ENCODE assay signal across 18 mouse cellular contexts in the genomic region with DNA sequence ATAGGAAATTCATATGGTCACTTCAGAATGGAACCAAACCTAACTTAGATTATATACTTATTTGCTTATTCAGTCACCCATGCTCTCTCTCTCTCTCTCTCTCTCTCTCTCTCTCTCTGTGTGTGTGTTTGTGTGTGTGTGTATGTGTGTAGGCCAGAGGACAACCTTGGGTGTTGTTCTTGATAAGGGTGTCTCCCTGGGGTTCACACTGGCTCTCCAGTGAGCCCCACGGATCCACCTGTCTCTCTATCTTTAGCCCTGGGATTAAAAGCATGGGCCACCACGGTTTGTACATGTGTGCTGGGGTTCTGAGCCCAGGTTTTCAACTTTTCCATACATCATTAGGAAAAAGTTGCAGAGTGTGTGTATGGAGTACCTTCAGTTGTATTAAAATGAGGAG. TPM values are rescaled to one million over a fixed set of nuclear protein-coding genes. Genes with fewer than 3 reads are reported as not detected.
DNase-seq lines count a peak whose midpoint lies in the region; ATAC-seq lines count a peak whose summit lies in the region.
"Had no signal": no experiment of that assay in that cellular context is flagged by ENCODE, and none has a peak within 500 bp of the region (broad histone marks: within the 10 kb centered on the region; RNA-seq: fewer than 3 reads in every experiment).

No protein-coding gene starts in this region.

- no peak overlapping the region for H3K4me2 ChIP-seq in forebrain, embryonic 13.5 days
- no peak overlapping the region for H3K4me2 ChIP-seq in midbrain, embryonic 14.5 days (ENCODE audit: low read length)
- no peak overlapping the region for H3K4me2 ChIP-seq in midbrain, embryonic 11.5 days
- H3K4me2 ChIP-seq in liver, embryonic 13.5 days, result peak overlapping the region; percentile 17
- H3K4me2 ChIP-seq: heart, embryonic 12.5 days had no signal

- H3K27me3 ChIP-seq in forebrain, embryonic 13.5 days, result no peaks in the 10 kb centered on the region
- H3K27me3 ChIP-seq in forebrain, embryonic 10.5 days (ENCODE audit: poor library complexity, severe bottlenecking), result peaks cover 12% of the 10 kb centered on the region
- no peaks in the 10 kb centered on the region for H3K27me3 ChIP-seq in midbrain, embryonic 14.5 days (ENCODE audit: control insufficient read depth, insufficient read depth, low read length)
- no peaks in the 10 kb centered on the region for H3K27me3 ChIP-seq in midbrain, embryonic 11.5 days (ENCODE audit: control insufficient read depth, insufficient read depth, low read length)
- no peaks in the 10 kb centered on the region for H3K27me3 ChIP-seq in liver, embryonic 13.5 days
- H3K27me3 ChIP-seq in embryonic facial prominence, embryonic 10.5 days (replicated peaks; ENCODE audit: low read depth, poor library complexity, severe bottlenecking), result no peaks in the 10 kb centered on the region
- H3K27me3 ChIP-seq: heart, embryonic 12.5 days; midbrain, embryonic 12.5 days; Patski had no signal

- peak overlapping the region; percentile 68; the same call in 1 of the 2 replicates for H3K27ac ChIP-seq in forebrain, embryonic 13.5 days
- H3K27ac ChIP-seq in forebrain, embryonic 10.5 days, result no peak overlapping the region
- peak overlapping the region; percentile 81; the same call in 1 of the 2 replicates for H3K27ac ChIP-seq in midbrain, embryonic 14.5 days (replicated peaks; ENCODE audit: low read depth, low read length)
- H3K27ac ChIP-seq in midbrain, embryonic 11.5 days (ENCODE audit: low read depth, low read length), result no peak overlapping the region
- peak overlapping the region; percentile 83 for H3K27ac ChIP-seq in liver, embryonic 13.5 days
- H3K27ac ChIP-seq in embryonic facial prominence, embryonic 10.5 days (replicated peaks), result no peak overlapping the region
- H3K27ac ChIP-seq: gastrocnemius, adult 2 months; macrophage; stomach, postnatal 0 days had no signal

- no peak overlapping the region for H3K9ac ChIP-seq in forebrain, embryonic 13.5 days
- no peak overlapping the region for H3K9ac ChIP-seq in midbrain, embryonic 14.5 days (replicated peaks; ENCODE audit: low read length)
- no peak overlapping the region for H3K9ac ChIP-seq in midbrain, embryonic 11.5 days (ENCODE audit: low read length)
- H3K9ac ChIP-seq in liver, embryonic 13.5 days, result peak overlapping the region; percentile 62
- H3K9ac ChIP-seq: heart, embryonic 12.5 days; midbrain, embryonic 12.5 days had no signal

- no peak overlapping the region for H3K4me3 ChIP-seq in forebrain, embryonic 13.5 days
- H3K4me3 ChIP-seq in forebrain, embryonic 10.5 days, result no peak overlapping the region
- no peak overlapping the region for H3K4me3 ChIP-seq in midbrain, embryonic 14.5 days (replicated peaks; ENCODE audit: low read depth, low read length)
- no peak overlapping the region for H3K4me3 ChIP-seq in midbrain, embryonic 11.5 days (ENCODE audit: low read depth, low read length)
- H3K4me3 ChIP-seq in liver, embryonic 13.5 days (replicated peaks), result no peak overlapping the region
- no peak overlapping the region for H3K4me3 ChIP-seq in embryonic facial prominence, embryonic 10.5 days
- H3K4me3 ChIP-seq: gastrocnemius, adult 2 months; heart, embryonic 12.5 days; midbrain, embryonic 12.5 days had no signal

- no peak for DNase-seq in forebrain, embryonic 10.5 days (ENCODE audit: extremely low spot score, low spot score)
- no peak for DNase-seq in midbrain, embryonic 14.5 days
- DNase-seq in midbrain, embryonic 11.5 days (ENCODE audit: low spot score, missing footprints), result no peak
- DNase-seq in liver, embryonic 13.5 days, result no peak
- DNase-seq in thymus, postnatal 10 days (ENCODE audit: low spot score in 2 of 2), result no peak
- DNase-seq in embryonic facial prominence, embryonic 10.5 days (ENCODE audit: low spot score), result no peak
- DNase-seq: adrenal gland, adult 8-10 months; cerebellum, adult 8-10 months; gastrocnemius, adult 2 months; kidney, adult 11 months; right cerebral cortex, postnatal 4 days had no signal

- no peaks in the 10 kb centered on the region for H3K36me3 ChIP-seq in forebrain, embryonic 13.5 days (ENCODE audit: poor library complexity, severe bottlenecking)
- H3K36me3 ChIP-seq in forebrain, embryonic 10.5 days (replicated peaks), result no peaks in the 10 kb centered on the region
- no peaks in the 10 kb centered on the region for H3K36me3 ChIP-seq in midbrain, embryonic 14.5 days (ENCODE audit: control insufficient read depth, insufficient read depth, low read length)
- no peaks in the 10 kb centered on the region for H3K36me3 ChIP-seq in midbrain, embryonic 11.5 days (ENCODE audit: control insufficient read depth, insufficient read depth, low read length)
- H3K36me3 ChIP-seq in liver, embryonic 13.5 days, result peaks cover 9% of the 10 kb centered on the region; the same call in 1 of the 2 replicates
- no peaks in the 10 kb centered on the region for H3K36me3 ChIP-seq in embryonic facial prominence, embryonic 10.5 days (replicated peaks)
- H3K36me3 ChIP-seq: heart, embryonic 12.5 days; midbrain, embryonic 12.5 days had no signal

- 73% methylated on average over 2 of the region's 2 CpGs for WGBS in forebrain, embryonic 13.5 days
- WGBS in forebrain, embryonic 10.5 days, result 82% methylated on average over 2 of the region's 2 CpGs
- whole genome bisulfite sequencing in midbrain, embryonic 14.5 days, result 80% methylated on average over 2 of the region's 2 CpGs
- WGBS in midbrain, embryonic 11.5 days, result 82% methylated on average over 2 of the region's 2 CpGs
- 32% methylated on average over 2 of the region's 2 CpGs for WGBS in liver, embryonic 13.5 days (ENCODE audit: insufficient replicate concordance)
- 82% methylated on average over 2 of the region's 2 CpGs for WGBS in embryonic facial prominence, embryonic 10.5 days

- H3K4me1 ChIP-seq in forebrain, embryonic 13.5 days, result peaks cover 13% of the 10 kb centered on the region; the same call in 1 of the 2 replicates
- H3K4me1 ChIP-seq in forebrain, embryonic 10.5 days, result peaks cover 18% of the 10 kb centered on the region
- H3K4me1 ChIP-seq in midbrain, embryonic 14.5 days (ENCODE audit: control insufficient read depth, insufficient read depth, low read length), result peaks cover 13% of the 10 kb centered on the region
- H3K4me1 ChIP-seq in midbrain, embryonic 11.5 days (ENCODE audit: control insufficient read depth, insufficient read depth, low read length), result peaks cover 6% of the 10 kb centered on the region; the same call in 1 of the 2 replicates
- peaks cover 73% of the 10 kb centered on the region for H3K4me1 ChIP-seq in liver, embryonic 13.5 days (replicated peaks)
- peaks cover 8% of the 10 kb centered on the region for H3K4me1 ChIP-seq in embryonic facial prominence, embryonic 10.5 days
- H3K4me1 ChIP-seq: heart, embryonic 12.5 days had no signal

- no peak for ATAC-seq in forebrain, embryonic 13.5 days
- ATAC-seq in midbrain, embryonic 14.5 days (ENCODE audit: low FRiP score, low TSS enrichment), result no peak
- ATAC-seq in midbrain, embryonic 11.5 days (ENCODE audit: low FRiP score), result no peak
- ATAC-seq in liver, embryonic 13.5 days (ENCODE audit: low read depth), result peak; percentile 87
- ATAC-seq: CD4-positive, CD25-positive, alpha-beta regulatory T cell, adult 4 months; Patski had no signal

- no peaks in the 10 kb centered on the region for H3K9me3 ChIP-seq in forebrain, embryonic 13.5 days (replicated peaks)
- no peaks in the 10 kb centered on the region for H3K9me3 ChIP-seq in forebrain, embryonic 10.5 days
- no peaks in the 10 kb centered on the region for H3K9me3 ChIP-seq in midbrain, embryonic 14.5 days (ENCODE audit: control insufficient read depth, low read length)
- no peaks in the 10 kb centered on the region for H3K9me3 ChIP-seq in midbrain, embryonic 11.5 days (ENCODE audit: control insufficient read depth, low read length)
- no peaks in the 10 kb centered on the region for H3K9me3 ChIP-seq in liver, embryonic 13.5 days (replicated peaks)
- H3K9me3 ChIP-seq in embryonic facial prominence, embryonic 10.5 days, result no peaks in the 10 kb centered on the region
- H3K9me3 ChIP-seq: heart, embryonic 12.5 days; midbrain, embryonic 12.5 days had no signal

RNA-seq across cellular contexts. Expression of gene Cd24a, which starts 41.9 kb away (rescaled TPM):
- 700 and 710 TPM in 2 replicates for polyA plus RNA-seq in forebrain, embryonic 13.5 days (2015; fragmentation: Nextera tagmentation; extraction: Ambion mirVana)
- 183 and 206 TPM in 2 replicates for polyA plus RNA-seq in forebrain, embryonic 10.5 days (2016; fragmentation: Nextera tagmentation; extraction: Ambion mirVana)
- 1,113 and 1,163 TPM in 2 replicates for polyA plus RNA-seq in midbrain, embryonic 14.5 days (2014; fragmentation: Nextera tagmentation; extraction: Ambion mirVana)
- 516 and 568 TPM in 2 replicates for polyA plus RNA-seq in midbrain, embryonic 11.5 days (2014; fragmentation: Nextera tagmentation; extraction: Ambion mirVana)
- 899 and 1,125 TPM in 2 replicates for polyA plus RNA-seq in liver, embryonic 13.5 days (2015; fragmentation: Nextera tagmentation; extraction: Ambion mirVana)
- 362 and 367 TPM in 2 replicates for polyA plus RNA-seq in embryonic facial prominence, embryonic 10.5 days (2016; fragmentation: Nextera tagmentation; extraction: Ambion mirVana)

Comparison
In these comparisons a context has a peak if more than half of its experiments do, and no peak if none do; other contexts are left out.
1. H3K27ac ChIP-seq: peak in forebrain, embryonic 13.5 days (single experiment), midbrain, embryonic 14.5 days (single experiment) and liver, embryonic 13.5 days (single experiment); none in forebrain, embryonic 10.5 days (single experiment), midbrain, embryonic 11.5 days (single experiment) and embryonic facial prominence, embryonic 10.5 days (single experiment).